28 mouse cellular contexts compared by ENCODE assay signal in the genomic region with DNA sequence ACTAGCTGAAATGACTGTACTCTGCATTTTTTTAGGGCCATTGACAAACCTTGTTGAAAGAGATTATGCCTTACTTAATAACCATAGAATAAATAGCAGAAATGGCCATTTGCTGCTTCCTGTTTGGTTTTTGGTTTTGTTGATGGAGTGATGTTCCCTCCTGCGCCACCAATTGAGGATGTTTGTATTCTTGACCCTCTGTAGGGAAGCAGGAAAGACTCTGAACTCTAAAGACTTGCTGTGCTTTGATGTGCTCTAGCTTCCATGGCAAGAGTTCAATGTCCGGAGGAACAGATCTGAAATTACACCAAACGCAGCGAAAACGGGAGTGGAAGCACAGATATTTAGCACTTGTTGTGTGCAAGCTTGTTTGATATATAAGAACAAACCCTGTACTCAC. TPM values are rescaled to one million over a fixed set of nuclear protein-coding genes. Genes with fewer than 3 reads are reported as not detected.
A peak's percentile ranks its signal among the peaks of the same experiment; 100 is the strongest.
DNase-seq lines count a peak whose midpoint lies in the region; ATAC-seq and TF ChIP-seq lines count a peak whose summit lies in the region.
"Had no signal": no experiment of that assay in that cellular context is flagged by ENCODE, and none has a peak within 500 bp of the region (broad histone marks: within the 10 kb centered on the region; RNA-seq: fewer than 3 reads in every experiment).

No protein-coding gene starts in this region.

- no peaks in the 10 kb centered on the region for H3K9me3 ChIP-seq in lung, postnatal 0 days (ENCODE audit: low read length)
- H3K9me3 ChIP-seq: hindbrain, embryonic 12.5 days; limb, embryonic 12.5 days; liver, embryonic 13.5 days; neural tube, embryonic 12.5 days had no signal

- no peak for TF ChIP-seq CTCF in liver, adult 2 months (IDR thresholded peaks at IDR 0.05; ENCODE audit: low read depth, low read length)
- TF ChIP-seq CTCF in lung, postnatal 0 days (IDR thresholded peaks at IDR 0.05): no peak

- H3K4me1 ChIP-seq in liver, adult 2 months (ENCODE audit: control insufficient read depth, insufficient read depth, low read length): peaks cover 2% of the 10 kb centered on the region; the same call in 1 of the 2 replicates
- peaks cover 3% of the 10 kb centered on the region; the same call in 1 of the 2 replicates for H3K4me1 ChIP-seq in lung, postnatal 0 days (ENCODE audit: insufficient read depth, low read depth, low read length)
- H3K4me1 ChIP-seq: hindbrain, embryonic 12.5 days; limb, embryonic 12.5 days; neural tube, embryonic 12.5 days had no signal

- TF ChIP-seq EP300 in lung, postnatal 0 days (IDR thresholded peaks at IDR 0.05): peak; percentile 9; the same call in 1 of the 2 replicates

- H3K27ac ChIP-seq in liver, adult 2 months (replicated peaks; ENCODE audit: insufficient read depth, low read depth, low read length): no peak overlapping the region
- H3K27ac ChIP-seq in lung, postnatal 0 days (ENCODE audit: low read length): no peak overlapping the region
- H3K27ac ChIP-seq: heart, adult 2 months; hindbrain, embryonic 12.5 days; layer of hippocampus, adult 2 months; left cerebral cortex, adult 2 months; limb, embryonic 12.5 days; liver, embryonic 13.5 days; neural tube, embryonic 12.5 days had no signal

- ATAC-seq in lung, postnatal 0 days: peak; percentile 37
- ATAC-seq in monocyte, adult 5-6 weeks (replicated peaks; ENCODE audit: insufficient number of reproducible peaks, low FRiP score, low TSS enrichment, poor library complexity, severe bottlenecking): 0 out of 2 replicates have a peak, but pooled peaks have one; percentile 37
- ATAC-seq: activated CD4-positive, CD25-positive, alpha-beta regulatory T cell, adult 4 months; forebrain, embryonic 14.5 days; intestine, embryonic 16.5 days; midbrain, embryonic 16.5 days had no signal

- TF ChIP-seq POLR2A in liver, adult 2 months (IDR thresholded peaks at IDR 0.05; ENCODE audit: extremely low read depth, insufficient read depth, low read length): no peak

- H3K9ac ChIP-seq in liver, adult 2 months (ENCODE audit: low read depth, low read length): no peak overlapping the region
- no peak overlapping the region for H3K9ac ChIP-seq in lung, postnatal 0 days (replicated peaks; ENCODE audit: low read depth)
- H3K9ac ChIP-seq: hindbrain, embryonic 12.5 days; limb, embryonic 12.5 days; liver, embryonic 13.5 days; neural tube, embryonic 12.5 days had no signal

- H3K36me3 ChIP-seq in liver, adult 2 months (ENCODE audit: control insufficient read depth, insufficient read depth, low read length): no peaks in the 10 kb centered on the region
- H3K36me3 ChIP-seq in lung, postnatal 0 days (ENCODE audit: insufficient read depth, low read length): no peaks in the 10 kb centered on the region
- H3K36me3 ChIP-seq: hindbrain, embryonic 12.5 days; limb, embryonic 12.5 days; liver, embryonic 13.5 days; neural tube, embryonic 12.5 days had no signal

- no peak overlapping the region for H3K4me3 ChIP-seq in liver, adult 2 months (ENCODE audit: insufficient read depth, low read depth, low read length)
- no peak overlapping the region for H3K4me3 ChIP-seq in lung, postnatal 0 days (ENCODE audit: low read depth, low read length)
- H3K4me3 ChIP-seq: heart, adult 2 months; hindbrain, embryonic 12.5 days; layer of hippocampus, adult 2 months; left cerebral cortex, adult 2 months; limb, embryonic 12.5 days; liver, embryonic 13.5 days; myocyte; neural tube, embryonic 12.5 days had no signal

- no peaks in the 10 kb centered on the region for H3K27me3 ChIP-seq in liver, adult 2 months (ENCODE audit: control insufficient read depth, insufficient read depth, low read length)
- H3K27me3 ChIP-seq in lung, postnatal 0 days (replicated peaks; ENCODE audit: insufficient read depth, low read length): no peaks in the 10 kb centered on the region
- H3K27me3 ChIP-seq: hindbrain, embryonic 12.5 days; limb, embryonic 12.5 days; liver, embryonic 13.5 days; neural tube, embryonic 12.5 days had no signal

- WGBS in liver, adult 2 months: 40% methylated on average over 5 of the region's 5 CpGs
- WGBS in lung, postnatal 0 days: 38% methylated on average over 5 of the region's 5 CpGs

- peak; percentile 60 for DNase-seq in liver, adult 2 months (ENCODE audit: extremely low read depth, low read depth, low spot score)
- no peak for DNase-seq in liver
- DNase-seq in lung, postnatal 0 days (ENCODE audit: low spot score): peak; percentile 53
- no peak for DNase-seq in lung, postnatal 14 days
- DNase-seq in lung, postnatal 10 days: peak; percentile 24
- no peak for DNase-seq in urinary bladder, adult 18-20 months (ENCODE audit: low spot score in 2 of 2)
- DNase-seq in spleen, postnatal 14 days (ENCODE audit: low spot score in 2 of 2): no peak
- DNase-seq: adrenal gland, adult 2 months; adrenal gland, postnatal 36 days; B cell, adult 2 months; cerebellum, adult 8-10 months; cerebellum, postnatal 25 days; gastrocnemius, postnatal 25 days; heart, adult 2 months; kidney, postnatal 36 days; liver, embryonic 13.5 days had no signal

- no peak overlapping the region for H3K4me2 ChIP-seq in lung, postnatal 0 days (replicated peaks; ENCODE audit: low read depth, low read length)
- H3K4me2 ChIP-seq: hindbrain, embryonic 12.5 days; limb, embryonic 12.5 days; liver, embryonic 13.5 days; midbrain, embryonic 11.5 days; neural tube, embryonic 12.5 days had no signal

- no peaks in the 10 kb centered on the region for H3K79me2 ChIP-seq in liver, adult 2 months (ENCODE audit: control insufficient read depth, insufficient read depth, low read length)

RNA-seq across cellular contexts. Expression of a gene that starts 37.2 kb away (rescaled TPM):
- total RNA-seq in liver, adult 2 months (2014; rRNA removed): 12.5 and 15.2 TPM in 2 replicates
- polyA plus RNA-seq in liver, adult 2 months (2012; rRNA removed): 1.9 and 4.4 TPM in 2 replicates
- 15.4 and 17.0 TPM in 2 replicates for polyA plus RNA-seq in lung, postnatal 0 days (2015; fragmentation: Nextera tagmentation; extraction: Ambion mirVana)
- 52.8 to 55.4 TPM (median 53.9 TPM) in 3 replicates for total RNA-seq in monocyte, adult 5-6 weeks (2017)

RNA-seq across cellular contexts. Expression of a gene that starts 37.2 kb away (rescaled TPM):
- 12.9 and 14.5 TPM in 2 replicates for total RNA-seq in liver, adult 2 months (2014; rRNA removed)
- polyA plus RNA-seq in liver, adult 2 months (2012; rRNA removed): 13.1 and 13.6 TPM in 2 replicates
- 73.3 and 79.6 TPM in 2 replicates for polyA plus RNA-seq in lung, postnatal 0 days (2015; fragmentation: Nextera tagmentation; extraction: Ambion mirVana)
- total RNA-seq in monocyte, adult 5-6 weeks (2017): 84.6 to 91.2 TPM (median 86.2 TPM) in 3 replicates

RNA-seq across cellular contexts. Expression of a gene that starts 52.5 kb away (rescaled TPM):
- total RNA-seq in liver, adult 2 months (2014; rRNA removed): 2.8 and 3.2 TPM in 2 replicates
- polyA plus RNA-seq in liver, adult 2 months (2012; rRNA removed): 1.7 and 4.6 TPM in 2 replicates
- polyA plus RNA-seq in lung, postnatal 0 days (2015; fragmentation: Nextera tagmentation; extraction: Ambion mirVana): 7.7 and 9.7 TPM in 2 replicates
- 6.7 to 13.1 TPM (median 8.1 TPM) in 3 replicates for total RNA-seq in monocyte, adult 5-6 weeks (2017)

Comparison
In these comparisons a context has a peak if more than half of its experiments do, and no peak if none do; other contexts are left out.
1. DNase-seq: peak in liver, adult 2 months (single experiment), lung, postnatal 0 days (single experiment) and lung, postnatal 10 days (single experiment); none in liver (single experiment), lung, postnatal 14 days (single experiment), urinary bladder, adult 18-20 months (0 of 2) and spleen, postnatal 14 days (0 of 2).